Mouse (Mus musculus) thymus, adult 2 months (tissue): ENCODE results near the gene Slc23a4.

ENCODE experiments used
- CTCF ChIP-seq: fragments of 200-500 bp; IDR thresholded peaks from 2 replicates; pipeline ENCODE4 v1.5.1; 2012; ENCODE audit warnings: mild to moderate bottlenecking, control low read depth, low read length, moderate library complexity, borderline replicate concordance; ENCODE audit not compliant: control insufficient read depth, poor library complexity, insufficient read depth; ENCODE audit errors: extremely low read depth
- POLR2A ChIP-seq: fragments of 200-500 bp; IDR thresholded peaks from 2 replicates; pipeline ENCODE4 v1.6.1; 2012; ENCODE audit warnings: mild to moderate bottlenecking, low read length, control low read depth, moderate library complexity; ENCODE audit not compliant: control insufficient read depth, poor library complexity, insufficient read depth; ENCODE audit errors: extremely low read depth

GRCm38 (mm10) chr6:34906125-34906524 lies 82.1 kb downstream of the Slc23a4 start:
- TF ChIP-seq POLR2A = no peak
- no peak for TF ChIP-seq CTCF
